ENCODE assay signal across 13 mouse cellular contexts in the genomic region with DNA sequence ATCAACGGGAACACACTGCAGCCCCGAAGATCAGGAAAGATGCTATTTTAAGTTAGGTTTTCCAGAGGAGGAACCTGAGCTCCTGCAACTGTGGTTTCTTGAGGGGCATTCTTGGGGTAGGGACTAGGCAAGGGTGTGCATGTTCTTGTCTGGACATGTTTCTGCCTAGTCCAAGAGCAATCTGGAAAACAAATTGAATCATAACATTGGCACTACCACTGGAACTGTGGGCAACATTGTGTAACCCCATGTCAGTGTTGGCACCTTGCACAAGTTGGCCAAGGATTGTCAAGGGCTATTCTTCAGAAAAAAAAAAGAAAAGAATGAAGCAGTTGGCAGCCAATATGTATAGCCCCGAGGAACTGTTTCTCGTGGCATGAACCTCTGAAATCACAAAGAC.
"Had no signal": no experiment of that assay in that cellular context is flagged by ENCODE, and none has a peak within 500 bp of the region (broad histone marks: within the 10 kb centered on the region; RNA-seq: fewer than 3 reads in every experiment).

No protein-coding gene starts in this region.

- H3K27me3 ChIP-seq: limb, embryonic 12.5 days; liver, embryonic 13.5 days; neural tube, embryonic 15.5 days had no signal

- ATAC-seq: liver, postnatal 0 days had no signal

- H3K36me3 ChIP-seq: limb, embryonic 12.5 days; liver, embryonic 13.5 days; midbrain, embryonic 10.5 days; neural tube, embryonic 15.5 days had no signal

- DNase-seq: kidney, adult 8-10 months; kidney, postnatal 25 days; liver; liver, embryonic 13.5 days; liver, postnatal 0 days; lung, postnatal 14 days; midbrain, embryonic 14.5 days; thymus, postnatal 4 days had no signal

- H3K4me2 ChIP-seq: limb, embryonic 12.5 days; liver, embryonic 13.5 days; neural tube, embryonic 15.5 days had no signal

- H3K27ac ChIP-seq: limb, embryonic 12.5 days; liver, embryonic 13.5 days; midbrain, embryonic 10.5 days; neural tube, embryonic 15.5 days; stomach, postnatal 0 days had no signal

- H3K9ac ChIP-seq: limb, embryonic 12.5 days; liver, embryonic 13.5 days; liver, postnatal 0 days; neural tube, embryonic 15.5 days had no signal

- H3K9me3 ChIP-seq: limb, embryonic 12.5 days; liver, embryonic 13.5 days; midbrain, embryonic 10.5 days; neural tube, embryonic 15.5 days had no signal

- H3K4me3 ChIP-seq: limb, embryonic 12.5 days; liver, embryonic 13.5 days; midbrain, embryonic 10.5 days; myocyte; neural tube, embryonic 15.5 days had no signal
